Mouse (Mus musculus) midbrain, embryonic 12.5 days (tissue): ENCODE results near the gene Zmynd12. TPM values are rescaled to one million over a fixed set of nuclear protein-coding genes. Genes with fewer than 3 reads are reported as not detected.

Source experiments
- ATAC-seq: fragments of 200-750 bp; cut with Nextera tagmentation; 2 replicates; pipeline ENCODE4 v1.8.0; 2017; ENCODE audit warnings: low read depth, moderate TSS enrichment, moderate library complexity; ENCODE audit not compliant: low FRiP score
- H3K27ac ChIP-seq: fragments of 300-500 bp; sonication (generic); replicated peaks from 2 replicates; pipeline ENCODE4 v1.5.1; 2016; ENCODE audit warnings: mild to moderate bottlenecking
- H3K27me3 ChIP-seq: fragments of 300-500 bp; sonication (generic); 2 replicates; pipeline ENCODE4 v1.6.1; 2016; ENCODE audit warnings: mild to moderate bottlenecking
- H3K36me3 ChIP-seq: fragments of 300-500 bp; sonication (generic); 2 replicates; pipeline ENCODE4 v1.6.1; 2016
- H3K4me1 ChIP-seq: fragments of 300-500 bp; sonication (generic); 2 replicates; pipeline ENCODE4 v1.6.1; 2016
- H3K4me2 ChIP-seq: fragments of 300-500 bp; sonication (generic); replicated peaks from 2 replicates; pipeline ENCODE4 v1.6.1; 2016; ENCODE audit warnings: mild to moderate bottlenecking, moderate library complexity
- H3K4me3 ChIP-seq: fragments of 300-500 bp; sonication (generic); 2 replicates; pipeline ENCODE4 v1.5.1; 2016; ENCODE audit warnings: mild to moderate bottlenecking
- H3K9ac ChIP-seq: fragments of 300-500 bp; sonication (generic); replicated peaks from 2 replicates; pipeline ENCODE4 v1.6.1; 2016; ENCODE audit warnings: mild to moderate bottlenecking, moderate library complexity
- H3K9me3 ChIP-seq: fragments of 300-500 bp; sonication (generic); 2 replicates; pipeline ENCODE4 v1.6.1; 2016; ENCODE audit warnings: mild to moderate bottlenecking
- WGBS: fragments of 180-500 bp; shearing (Covaris S2); methylation state at CpG from one replicate; pipeline ENCODE4 v1.1.7; 2016; 5-methylcytosine and 5-hydroxymethylcytosine counted together
- polyA plus RNA-seq: library from polyadenylated mRNA; unstranded; fragments of >200 nt; fragmentation: Nextera tagmentation; extraction: Ambion mirVana; gene quantifications from 2 replicates; pipeline ENCODE4 v1.2.1, GENCODE M21; 2016

The Zmynd12 gene
- polyA plus RNA-seq: 0.20 TPM in 1 of 2 replicates, not detected in the other

GRCm38 (mm10) chr4:119422294-119422964 is at the start of gene Zmynd12, which contains the start of gene Ppcs:
Gene Zmynd12 (plus strand): TSS chr4:119422814.
Gene Ppcs (minus strand): TSS chr4:119422420.
- Histone ChIP-seq H3K9me3 (no peaks in the 10 kb centered on the region), H3K4me2 (peak within 1 kb of the TSS; percentile 86), H3K9ac (peak within 1 kb of the TSS; percentile 82), H3K4me1 (peaks cover 18% of the 10 kb centered on the region), H3K27me3 (peaks cover 14% of the 10 kb centered on the region), H3K4me3 (peak within 1 kb of the TSS; percentile 74), H3K36me3 (no peaks in the 10 kb centered on the region), H3K27ac (peak within 1 kb of the TSS; percentile 86)
- peak; percentile 93 for ATAC-seq
- WGBS: under 1% methylated on average over 52 of the region's 52 CpGs

- no peaks in the 10 kb centered on the region for H3K27me3 ChIP-seq
- 85% methylated on average over 7 of the region's 7 CpGs for WGBS
- H3K4me1 ChIP-seq: no peaks in the 10 kb centered on the region
- H3K9me3 ChIP-seq: no peaks in the 10 kb centered on the region
- H3K36me3 ChIP-seq: no peaks in the 10 kb centered on the region
- no peak for ATAC-seq
- H3K4me2 ChIP-seq: no peak overlapping the region
- H3K9ac ChIP-seq: no peak overlapping the region
- no peak overlapping the region for H3K4me3 ChIP-seq
- H3K27ac ChIP-seq: no peak overlapping the region
Observed at GRCm38 (mm10) chr4:119381471-119382190, 41.0 kb upstream of the Zmynd12 start.

- Histone ChIP-seq H3K27ac (no peak overlapping the region), H3K36me3 (0 out of 2 replicates have a peak, but pooled peaks cover 9% of the 10 kb centered on the region), H3K4me2 (no peak overlapping the region), H3K4me1 (no peaks in the 10 kb centered on the region), H3K4me3 (no peak overlapping the region), H3K9ac (no peak overlapping the region), H3K27me3 (no peaks in the 10 kb centered on the region), H3K9me3 (peaks cover 4% of the 10 kb centered on the region; the same call in 1 of the 2 replicates)
- no peak for ATAC-seq
- WGBS: 67% methylated on average over 3 of the region's 3 CpGs
Observed at GRCm38 (mm10) chr4:119389184-119389583, 33.4 kb upstream of the Zmynd12 start.

GRCm38 (mm10) chr4:119390369-119390768 is 32.2 kb upstream of the Zmynd12 start:
- Histone ChIP-seq H3K9me3 (peaks cover 4% of the 10 kb centered on the region; the same call in 1 of the 2 replicates), H3K36me3 (0 out of 2 replicates have a peak, but pooled peaks cover 9% of the 10 kb centered on the region), H3K27me3 (no peaks in the 10 kb centered on the region), H3K4me2 (no peak overlapping the region), H3K27ac (no peak overlapping the region), H3K4me3 (no peak overlapping the region), H3K4me1 (no peaks in the 10 kb centered on the region), H3K9ac (no peak overlapping the region)
- 88% methylated on average over 1 of the region's 1 CpGs for WGBS
- ATAC-seq: no peak

- no peak for ATAC-seq
- Histone ChIP-seq H3K9me3 (peaks cover 17% of the 10 kb centered on the region), H3K27me3 (no peaks in the 10 kb centered on the region), H3K4me2 (no peak overlapping the region), H3K4me3 (no peak overlapping the region), H3K9ac (no peak overlapping the region), H3K36me3 (peaks cover 17% of the 10 kb centered on the region), H3K27ac (no peak overlapping the region), H3K4me1 (no peaks in the 10 kb centered on the region)
- 88% methylated on average over 7 of the region's 7 CpGs for WGBS
Observed at GRCm38 (mm10) chr4:119398751-119399150, 23.9 kb upstream of the Zmynd12 start.

GRCm38 (mm10) chr4:119400896-119401295 is 21.7 kb upstream of the Zmynd12 start:
- WGBS: 63% methylated on average over 7 of the region's 7 CpGs
- H3K9ac ChIP-seq: no peak overlapping the region
- H3K36me3 ChIP-seq: peaks cover 20% of the 10 kb centered on the region
- no peak overlapping the region for H3K27ac ChIP-seq
- no peaks in the 10 kb centered on the region for H3K4me1 ChIP-seq
- no peak overlapping the region for H3K4me3 ChIP-seq
- H3K4me2 ChIP-seq: no peak overlapping the region
- H3K9me3 ChIP-seq: peaks cover 20% of the 10 kb centered on the region
- H3K27me3 ChIP-seq: no peaks in the 10 kb centered on the region
- no peak for ATAC-seq

- no peak overlapping the region for H3K9ac ChIP-seq
- WGBS: 64% methylated on average over 2 of the region's 2 CpGs
- H3K4me2 ChIP-seq: no peak overlapping the region
- peaks cover 20% of the 10 kb centered on the region for H3K36me3 ChIP-seq
- H3K4me3 ChIP-seq: no peak overlapping the region
- no peak for ATAC-seq
- peaks cover 26% of the 10 kb centered on the region for H3K9me3 ChIP-seq
- H3K27ac ChIP-seq: no peak overlapping the region
- no peaks in the 10 kb centered on the region for H3K4me1 ChIP-seq
- H3K27me3 ChIP-seq: no peaks in the 10 kb centered on the region
Observed at GRCm38 (mm10) chr4:119403431-119403830, 19.2 kb upstream of the Zmynd12 start.

GRCm38 (mm10) chr4:119411877-119412650 is 10.6 kb upstream of the Zmynd12 start:
- Histone ChIP-seq H3K36me3 (no peaks in the 10 kb centered on the region), H3K4me3 (no peak overlapping the region), H3K4me2 (no peak overlapping the region), H3K27ac (no peak overlapping the region), H3K4me1 (peaks cover 4% of the 10 kb centered on the region; the same call in 1 of the 2 replicates), H3K9me3 (peaks cover 5% of the 10 kb centered on the region; the same call in 1 of the 2 replicates), H3K9ac (no peak overlapping the region), H3K27me3 (peaks cover 6% of the 10 kb centered on the region)
- ATAC-seq: no peak
- 74% methylated on average over 12 of the region's 12 CpGs for WGBS

GRCm38 (mm10) chr4:119412791-119413190 is 9.8 kb upstream of the Zmynd12 start:
- Histone ChIP-seq H3K4me1 (peaks cover 4% of the 10 kb centered on the region; the same call in 1 of the 2 replicates), H3K9ac (no peak overlapping the region), H3K36me3 (no peaks in the 10 kb centered on the region), H3K27me3 (peaks cover 13% of the 10 kb centered on the region), H3K4me2 (no peak overlapping the region), H3K27ac (no peak overlapping the region), H3K9me3 (peaks cover 3% of the 10 kb centered on the region; the same call in 1 of the 2 replicates), H3K4me3 (no peak overlapping the region)
- no peak for ATAC-seq
- 85% methylated on average over 6 of the region's 6 CpGs for WGBS

GRCm38 (mm10) chr4:119415072-119415753 is 7.4 kb upstream of the Zmynd12 start, which contains the start of gene Ccdc30:
Gene Ccdc30 (minus strand): TSS chr4:119415521.
- Histone ChIP-seq H3K9me3 (no peaks in the 10 kb centered on the region), H3K4me3 (peak within 1 kb of the TSS; percentile 66), H3K4me1 (peaks cover 4% of the 10 kb centered on the region; the same call in 1 of the 2 replicates), H3K36me3 (no peaks in the 10 kb centered on the region), H3K27me3 (peaks cover 13% of the 10 kb centered on the region), H3K9ac (peak within 1 kb of the TSS; percentile 76), H3K27ac (peak within 1 kb of the TSS; percentile 74), H3K4me2 (peak within 1 kb of the TSS; percentile 70)
- under 1% methylated on average over 49 of the region's 49 CpGs for WGBS
- ATAC-seq: peak; percentile 100

GRCm38 (mm10) chr4:119417270-119417669 is 5.3 kb upstream of the Zmynd12 start:
- peaks cover 13% of the 10 kb centered on the region for H3K27me3 ChIP-seq
- H3K4me2 ChIP-seq: no peak overlapping the region
- WGBS: 84% methylated on average over 3 of the region's 3 CpGs
- H3K9ac ChIP-seq: no peak overlapping the region
- no peaks in the 10 kb centered on the region for H3K9me3 ChIP-seq
- H3K4me3 ChIP-seq: no peak overlapping the region
- H3K4me1 ChIP-seq: peaks cover 15% of the 10 kb centered on the region
- ATAC-seq: no peak
- no peak overlapping the region for H3K27ac ChIP-seq
- no peaks in the 10 kb centered on the region for H3K36me3 ChIP-seq
